Mouse (Mus musculus) right cerebral cortex, postnatal 14 days (tissue): ENCODE measurements at regions not wholly inside any gene's neighbourhood (a gene's known extent, or its start where the extent isn't known, plus 50 kb on each side); places are given as distances from the start of the nearest gene placed in this dataset.
"Not testable (repeated sequence)": the region's sequence is repeated elsewhere in the genome, so short reads cannot be mapped to it uniquely, and the experiment has no call there.

Experiments
- DNase-seq: peaks from one replicate; pipeline ENCODE4 v3.0.0; 2022

- no peak for DNase-seq
These were observed 68.6 kb downstream of the Tomm20 start for GRCm38 (mm10) chr8:126877039-126877365.

- no peak for DNase-seq
These were observed 69.2 kb downstream of the Tomm20 start for GRCm38 (mm10) chr8:126876300-126877038.

GRCm38 (mm10) chr8:126875491-126876155, 70.0 kb downstream of the Tomm20 start:
- no peak for DNase-seq

DNA sequence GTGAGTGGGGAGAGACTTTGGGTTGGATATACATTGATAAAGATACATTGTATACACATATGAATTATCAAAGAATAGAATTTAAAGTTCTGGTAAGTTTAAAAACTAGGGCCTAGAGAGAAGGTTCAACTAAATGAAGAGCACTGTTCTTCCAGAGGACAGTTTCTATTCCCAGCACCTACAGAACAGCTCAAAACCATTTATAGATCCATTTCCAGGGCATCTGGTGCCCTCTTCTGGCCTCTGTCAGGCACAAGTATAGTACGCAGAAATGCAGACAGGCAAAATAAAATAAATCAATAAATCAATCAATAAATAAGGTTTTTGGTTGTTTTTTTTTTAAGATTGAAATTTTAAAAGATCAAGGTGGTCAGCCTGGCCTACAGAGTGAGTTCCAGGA, 70.8 kb downstream of the Tomm20 start:
- DNase-seq = no peak

GRCm38 (mm10) chr8:126874126-126874730, 71.4 kb downstream of the Tomm20 start:
- DNase-seq = no peak

- DNase-seq = no peak
These were observed 72.3 kb downstream of the Tomm20 start for GRCm38 (mm10) chr8:126873306-126873705.

DNA sequence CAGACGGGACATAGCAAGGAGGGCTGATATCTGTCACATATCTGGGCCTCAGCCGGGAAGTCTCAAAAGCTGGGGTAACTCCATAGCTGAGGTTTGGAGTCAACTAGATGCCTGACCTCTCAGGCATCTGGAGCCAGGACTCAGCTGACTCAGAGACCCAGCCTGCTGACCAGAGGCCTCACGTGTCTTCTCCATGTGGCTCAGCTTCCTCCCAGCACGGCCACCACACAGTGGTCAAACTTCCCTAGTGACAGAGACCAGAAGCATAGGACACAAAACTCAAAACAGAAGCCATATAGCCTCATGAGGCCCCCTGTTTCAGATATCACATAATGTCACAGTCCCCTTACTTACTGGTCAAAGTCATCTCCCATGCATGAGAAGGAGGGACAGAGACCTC, 73.1 kb downstream of the Tomm20 start:
- no peak for DNase-seq

DNA sequence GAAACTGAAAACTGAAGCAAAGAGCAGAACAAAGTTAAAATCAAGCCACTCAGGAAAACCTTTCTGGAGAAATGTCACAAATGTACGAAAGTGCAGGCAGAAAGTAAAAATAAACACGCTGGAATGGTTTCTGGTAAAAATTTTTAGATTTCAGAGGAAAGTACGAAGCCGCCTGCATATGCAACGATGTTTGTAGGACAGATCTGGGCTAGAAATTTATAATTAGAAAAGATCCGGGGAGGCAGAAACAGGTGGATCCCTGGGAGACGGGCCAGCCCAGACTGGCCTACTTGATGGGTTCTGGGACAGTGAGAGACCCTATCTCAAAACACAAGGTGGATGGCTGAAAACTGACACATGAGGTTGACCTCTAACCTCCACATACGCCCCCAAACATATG, 73.5 kb downstream of the Tomm20 start:
- DNase-seq = no peak

DNA sequence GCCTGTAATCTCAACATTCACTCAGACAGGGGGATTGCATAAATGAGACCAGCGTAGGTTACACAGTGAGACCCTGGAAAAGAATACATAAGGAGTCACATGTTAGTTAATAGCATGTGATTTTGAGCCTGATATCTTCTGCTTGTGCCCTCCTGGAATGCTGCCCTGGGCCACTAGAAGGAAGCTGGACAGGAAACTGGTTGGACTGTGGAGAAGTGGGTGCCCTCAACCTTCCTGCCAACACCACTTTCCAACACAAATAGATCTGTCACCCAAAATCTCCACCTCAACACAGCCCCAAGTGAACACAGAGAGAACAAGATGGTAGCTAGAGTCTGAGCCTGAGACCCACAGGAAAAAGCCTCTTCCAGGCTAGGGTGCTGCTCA, 76.2 kb downstream of the Tomm20 start:
- DNase-seq = no peak

- DNase-seq = no peak
These were observed 76.7 kb downstream of the Tomm20 start for GRCm38 (mm10) chr8:126868831-126869463.

GRCm38 (mm10) chr8:126867121-126867988, 78.3 kb downstream of the Tomm20 start:
- no peak for DNase-seq

- no peak for DNase-seq
These were observed 81.2 kb downstream of the Tomm20 start for GRCm38 (mm10) chr8:126864314-126864948.

- not testable (repeated sequence) for DNase-seq
These were observed 82.0 kb downstream of the Tomm20 start for GRCm38 (mm10) chr8:126863661-126864060.

GRCm38 (mm10) chr8:126861754-126862153, 83.9 kb downstream of the Tomm20 start:
- DNase-seq = no peak

GRCm38 (mm10) chr8:126860630-126861029, 85.0 kb downstream of the Tomm20 start:
- no peak for DNase-seq

DNA sequence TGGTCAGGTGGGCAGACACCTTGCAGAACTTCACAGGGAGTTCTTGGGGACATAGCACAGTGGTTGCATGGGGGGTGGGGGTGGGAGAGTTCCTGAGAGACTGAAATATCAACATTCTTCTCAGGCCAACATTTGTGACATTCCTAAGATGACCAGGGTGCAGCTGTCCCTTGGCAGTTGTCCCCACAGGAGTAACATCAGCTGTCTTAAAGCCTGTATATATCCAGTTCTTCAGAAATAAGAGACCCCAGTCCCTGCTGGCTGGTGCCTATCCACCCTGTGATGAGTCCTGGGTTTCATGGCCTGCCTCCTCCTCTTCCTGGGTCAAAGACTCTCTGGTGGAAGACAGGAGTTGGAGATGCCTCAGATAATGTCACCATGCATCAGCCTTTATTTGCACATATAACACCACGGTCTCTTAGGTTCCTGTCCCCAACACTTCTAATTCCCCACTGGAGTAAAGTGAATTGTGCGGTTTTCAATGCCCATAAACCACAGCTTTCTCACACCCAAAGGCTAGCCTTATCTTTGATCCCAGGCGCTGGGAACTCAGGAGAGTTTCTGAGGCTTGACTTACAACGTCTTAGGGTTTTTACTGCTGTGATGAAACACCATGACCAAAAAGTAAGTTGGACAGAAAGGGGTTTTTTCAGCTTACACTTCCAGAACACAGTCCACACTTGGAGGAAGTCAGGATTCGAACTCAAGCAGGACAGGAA, 85.8 kb downstream of the Tomm20 start:
- DNase-seq = no peak

- DNase-seq = no peak
These were observed 88.1 kb downstream of the Tomm20 start for GRCm38 (mm10) chr8:126857307-126858203.

DNA sequence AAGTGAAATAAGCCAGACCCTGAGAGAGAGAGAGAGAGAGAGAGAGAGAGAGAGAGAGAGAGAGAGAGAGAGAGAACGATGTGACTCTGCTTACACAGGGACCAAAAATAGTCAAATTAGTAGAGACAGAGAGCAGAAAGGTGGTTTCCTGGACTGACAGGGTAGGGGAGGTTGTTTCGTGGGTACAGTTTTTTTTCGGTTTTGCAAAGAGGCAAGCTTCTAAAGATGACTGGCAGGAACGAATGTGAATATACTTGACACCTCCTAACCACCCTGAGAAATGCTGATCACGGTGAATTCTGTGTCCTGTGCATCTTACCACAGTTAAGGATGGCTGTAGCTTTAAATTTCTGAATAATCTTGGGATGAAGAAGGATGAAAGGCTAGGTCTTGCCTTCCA, 89.7 kb downstream of the Tomm20 start:
- DNase-seq = no peak

DNA sequence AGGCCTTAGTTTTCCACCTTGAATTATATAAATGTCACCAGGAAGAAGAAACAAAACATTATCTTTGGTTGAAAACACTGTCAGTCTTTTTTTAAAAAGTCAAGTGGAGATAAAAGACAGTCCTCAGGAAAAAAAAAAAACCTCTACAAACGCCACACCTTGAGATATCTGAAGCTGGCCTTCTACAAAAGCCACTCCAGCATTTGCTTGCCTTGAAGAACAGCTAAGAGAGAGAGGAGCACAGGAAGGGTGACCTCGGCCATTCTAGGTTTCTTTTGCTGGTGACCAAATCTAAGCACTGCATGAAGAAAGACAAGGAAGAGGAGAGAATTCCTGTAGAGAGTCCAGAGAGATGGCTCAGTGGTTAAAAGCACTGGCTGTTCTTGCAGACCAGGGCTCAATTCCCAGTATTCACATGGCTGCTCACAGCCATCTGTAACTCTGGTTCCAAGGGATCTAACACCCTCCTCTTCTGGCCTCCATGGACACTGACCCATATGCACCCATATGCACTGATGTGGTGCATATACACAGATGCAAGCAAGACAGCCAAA, 90.5 kb downstream of the Tomm20 start:
- DNase-seq = no peak
